Mouse (Mus musculus) thymus, adult 2 months (tissue): ENCODE data around the gene Wscd1. TPM values are rescaled to one million over a fixed set of nuclear protein-coding genes. Genes with fewer than 3 reads are reported as not detected.

Experiments used
- DNase-seq: peaks from one replicate; pipeline ENCODE4 v3.0.0; 2021
- H3K27ac ChIP-seq: fragments of 200-500 bp; 2 replicates; pipeline ENCODE4 v1.5.1; 2012; ENCODE audit warnings: low read length, control low read depth; ENCODE audit not compliant: control insufficient read depth, insufficient read depth
- H3K27me3 ChIP-seq: fragments of 200-500 bp; 2 replicates; pipeline ENCODE4 v1.6.1; 2012; ENCODE audit warnings: mild to moderate bottlenecking, low read length, moderate library complexity, mixed read lengths; ENCODE audit not compliant: control insufficient read depth, insufficient read depth
- H3K36me3 ChIP-seq: fragments of 200-500 bp; 2 replicates; pipeline ENCODE4 v1.6.1; 2012; ENCODE audit warnings: mild to moderate bottlenecking, low read length, moderate library complexity; ENCODE audit not compliant: control insufficient read depth, insufficient read depth
- H3K4me1 ChIP-seq: fragments of 200-500 bp; replicated peaks from 2 replicates; pipeline ENCODE4 v1.6.1; 2012; ENCODE audit warnings: low read length; ENCODE audit not compliant: control insufficient read depth, insufficient read depth
- H3K4me3 ChIP-seq: fragments of 200-500 bp; 2 replicates; pipeline ENCODE4 v1.5.1; 2012; ENCODE audit warnings: mild to moderate bottlenecking, low read length, control low read depth, moderate library complexity; ENCODE audit not compliant: control insufficient read depth, insufficient read depth
- CTCF ChIP-seq: fragments of 200-500 bp; IDR thresholded peaks from 2 replicates; pipeline ENCODE4 v1.5.1; 2012; ENCODE audit warnings: mild to moderate bottlenecking, control low read depth, low read length, moderate library complexity, borderline replicate concordance; ENCODE audit not compliant: control insufficient read depth, poor library complexity, insufficient read depth; ENCODE audit errors: extremely low read depth
- POLR2A ChIP-seq: fragments of 200-500 bp; IDR thresholded peaks from 2 replicates; pipeline ENCODE4 v1.6.1; 2012; ENCODE audit warnings: mild to moderate bottlenecking, low read length, control low read depth, moderate library complexity; ENCODE audit not compliant: control insufficient read depth, poor library complexity, insufficient read depth; ENCODE audit errors: extremely low read depth
- WGBS: fragments of 180-500 bp; shearing (Covaris S2); methylation state at CpG from one replicate; pipeline ENCODE4 v1.1.7; 2018; 5-methylcytosine and 5-hydroxymethylcytosine counted together
- polyA plus RNA-seq: library from polyadenylated mRNA; depleted of rRNA; stranded (reverse); fragments of >200 nt; gene quantifications from 2 replicates; pipeline ENCODE4 v1.2.3, GENCODE M21; 2012

Wscd1 gene
- polyA plus RNA-seq, 1 experiment = 16.6 TPM

DNA sequence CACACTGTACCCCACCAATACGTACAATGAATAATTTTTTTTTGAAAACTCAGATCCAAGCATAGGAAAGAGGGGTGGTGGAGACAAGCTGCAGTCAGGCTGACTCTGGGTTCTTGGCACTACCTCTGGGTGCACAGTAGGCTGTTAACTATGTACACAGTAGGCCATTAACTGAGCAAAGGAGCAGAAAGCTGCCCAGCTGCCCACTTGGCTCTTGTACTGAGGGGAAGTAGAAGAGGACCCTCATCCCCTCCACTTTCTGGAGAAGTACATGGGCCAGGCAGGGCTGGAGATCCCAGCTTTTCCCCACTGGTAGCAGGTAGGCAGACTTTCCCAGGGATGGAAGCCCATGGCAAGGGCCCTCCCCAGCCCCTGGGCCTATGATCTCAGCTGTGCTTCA lies 16.7 kb downstream of the Wscd1 start:
- DNase-seq = no peak
- 89% methylated on average over 1 of the region's 1 CpGs for WGBS
- Histone ChIP-seq H3K4me1 (no peaks in the 10 kb centered on the region), H3K36me3 (no peaks in the 10 kb centered on the region), H3K27me3 (no peaks in the 10 kb centered on the region), H3K27ac (no peak overlapping the region), H3K4me3 (no peak overlapping the region)
- TF ChIP-seq CTCF (no peak), POLR2A (no peak)

DNA sequence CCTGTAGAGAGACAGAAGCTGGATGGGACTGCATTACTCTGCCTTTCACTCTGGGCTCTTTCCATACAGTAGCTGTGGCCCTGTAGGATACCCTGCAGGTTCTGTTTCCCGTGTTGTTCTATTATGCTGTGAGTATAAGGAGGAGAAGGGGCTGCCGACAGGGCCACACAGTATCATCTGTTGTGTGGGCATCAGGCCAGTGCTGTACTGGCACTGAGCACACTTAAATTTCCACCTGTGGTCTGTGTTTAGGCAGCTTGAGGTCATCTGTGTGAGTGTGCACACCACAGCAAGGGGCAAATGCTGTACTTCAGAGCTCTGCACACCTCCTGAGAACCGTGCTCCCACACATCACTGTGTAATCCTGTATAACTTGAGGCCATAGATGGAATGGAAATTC lies 18.0 kb downstream of the Wscd1 start:
- Histone ChIP-seq H3K4me1 (no peaks in the 10 kb centered on the region), H3K27me3 (no peaks in the 10 kb centered on the region), H3K4me3 (no peak overlapping the region), H3K27ac (no peak overlapping the region), H3K36me3 (no peaks in the 10 kb centered on the region)
- TF ChIP-seq CTCF (no peak), POLR2A (no peak)
- DNase-seq = no peak
- 87% methylated on average over 3 of the region's 3 CpGs for WGBS

- no peak overlapping the region for H3K27ac ChIP-seq
- 92% methylated on average over 8 of the region's 8 CpGs for WGBS
Observed at GRCm38 (mm10) chr11:71769744-71770143, 20.0 kb downstream of the Wscd1 start.

DNA sequence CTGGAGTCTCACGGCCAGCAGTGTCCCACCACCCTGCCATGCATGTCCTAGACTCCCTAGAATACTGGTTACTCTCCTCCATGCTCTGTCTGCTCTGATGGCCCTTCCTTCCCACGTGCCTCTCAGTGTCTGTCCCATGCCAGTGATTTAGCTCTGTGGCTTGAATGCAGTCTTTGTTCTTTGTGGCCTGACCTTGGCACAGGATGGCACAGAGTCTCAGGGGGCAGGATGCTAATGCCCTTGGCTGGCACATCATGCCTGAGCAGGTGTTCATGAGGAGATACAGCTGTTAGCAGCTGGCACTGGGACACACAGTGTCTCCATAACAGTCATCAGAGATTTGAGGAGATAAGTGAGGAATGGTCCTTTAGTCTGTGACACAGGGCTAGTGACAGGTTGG lies 20.8 kb downstream of the Wscd1 start:
- no peak for DNase-seq
- 69% methylated on average over 2 of the region's 2 CpGs for WGBS

More at GRCm38 (mm10) chr11:71769744-71770143, 20.0 kb downstream of the Wscd1 start:
- Histone ChIP-seq H3K4me3 (no peak overlapping the region), H3K4me1 (no peaks in the 10 kb centered on the region; the same call in 1 of the 2 replicates), H3K27me3 (no peaks in the 10 kb centered on the region), H3K36me3 (no peaks in the 10 kb centered on the region)
- TF ChIP-seq POLR2A (no peak), CTCF (no peak)
- DNase-seq = no peak

DNA sequence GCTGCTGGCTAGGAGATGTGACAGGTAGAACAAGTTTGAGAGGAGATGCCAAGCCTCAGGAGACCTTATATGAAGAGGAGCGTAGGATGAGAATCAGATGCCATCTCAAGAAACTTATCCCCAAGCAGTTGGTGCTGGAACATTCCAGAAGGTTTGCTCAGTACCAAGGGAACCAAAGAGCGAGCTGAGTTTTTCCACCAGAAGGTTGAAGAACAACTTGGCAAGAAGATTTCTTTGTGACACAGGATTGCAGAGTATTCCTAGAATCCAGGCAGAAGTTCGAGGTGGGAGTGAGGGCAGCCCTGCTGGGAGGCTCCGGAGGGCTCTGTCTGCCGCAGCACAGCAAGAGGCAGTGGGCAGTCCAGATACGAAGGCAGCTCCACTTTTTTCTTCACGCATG lies 21.4 kb downstream of the Wscd1 start:
- H3K27ac ChIP-seq = no peak overlapping the region
- no peak for TF ChIP-seq POLR2A
- TF ChIP-seq CTCF = no peak
- no peak overlapping the region for H3K4me3 ChIP-seq
- no peaks in the 10 kb centered on the region; the same call in 1 of the 2 replicates for H3K4me1 ChIP-seq
- DNase-seq = no peak
- no peaks in the 10 kb centered on the region for H3K36me3 ChIP-seq
- WGBS = 93% methylated on average over 7 of the region's 7 CpGs
- H3K27me3 ChIP-seq = no peaks in the 10 kb centered on the region

More for the DNA sequence above, 20.8 kb downstream of the Wscd1 start:
- no peaks in the 10 kb centered on the region; the same call in 1 of the 2 replicates for H3K4me1 ChIP-seq
- TF ChIP-seq POLR2A = no peak
- no peak for TF ChIP-seq CTCF
- no peak overlapping the region for H3K27ac ChIP-seq
- H3K4me3 ChIP-seq = no peak overlapping the region
- no peaks in the 10 kb centered on the region for H3K27me3 ChIP-seq
- no peaks in the 10 kb centered on the region for H3K36me3 ChIP-seq

GRCm38 (mm10) chr11:71772056-71772455 lies 22.3 kb downstream of the Wscd1 start:
- Histone ChIP-seq H3K4me1 (no peaks in the 10 kb centered on the region; the same call in 1 of the 2 replicates), H3K36me3 (no peaks in the 10 kb centered on the region), H3K4me3 (no peak overlapping the region), H3K27ac (no peak overlapping the region), H3K27me3 (no peaks in the 10 kb centered on the region)
- TF ChIP-seq POLR2A (no peak), CTCF (no peak)
- 78% methylated on average over 6 of the region's 6 CpGs for WGBS
- no peak for DNase-seq

GRCm38 (mm10) chr11:71772802-71773201 lies 23.1 kb downstream of the Wscd1 start:
- 19% methylated on average over 4 of the region's 4 CpGs for WGBS
- no peak for TF ChIP-seq POLR2A
- no peak for TF ChIP-seq CTCF
- H3K27ac ChIP-seq = no peak overlapping the region
- H3K4me3 ChIP-seq = no peak overlapping the region
- H3K27me3 ChIP-seq = no peaks in the 10 kb centered on the region
- no peaks in the 10 kb centered on the region; the same call in 1 of the 2 replicates for H3K4me1 ChIP-seq
- H3K36me3 ChIP-seq = no peaks in the 10 kb centered on the region
- DNase-seq = no peak
